Mouse (Mus musculus) heart, embryonic 10.5 days (tissue): ENCODE data around the gene Zbtb44. TPM values are rescaled to one million over a fixed set of nuclear protein-coding genes. Genes with fewer than 3 reads are reported as not detected.

Source experiments
- polyA plus RNA-seq: library from polyadenylated mRNA; unstranded; fragments of >200 nt; fragmentation: Nextera tagmentation; extraction: Ambion mirVana; gene quantifications from 2 replicates; pipeline ENCODE4 v1.2.1, GENCODE M21; 2016

The Zbtb44 gene
- polyA plus RNA-seq, 1 experiment from 2014 or later: 6.1 TPM

Other genes starting within 250 kb of the Zbtb44 start
- 6.4 and 7.9 TPM in 2 replicates for gene Adamts15, start 108.2 kb upstream of the Zbtb44 start, polyA plus RNA-seq
- 1.3 and 2.7 TPM in 2 replicates for gene Adamts8, start 88.1 kb upstream of the Zbtb44 start, polyA plus RNA-seq
- gene St14, start 101.2 kb downstream of the Zbtb44 start, polyA plus RNA-seq: 2.3 and 5.9 TPM in 2 replicates
- 257 and 312 TPM in 2 replicates for gene Aplp2, start 181.2 kb downstream of the Zbtb44 start, polyA plus RNA-seq
- gene Prdm10, start 249.9 kb downstream of the Zbtb44 start, polyA plus RNA-seq: 5.3 and 5.6 TPM in 2 replicates